Mouse (Mus musculus) heart, embryonic 13.5 days (tissue): ENCODE data around the gene Arhgef12. TPM values are rescaled to one million over a fixed set of nuclear protein-coding genes. Genes with fewer than 3 reads are reported as not detected.
A peak's percentile ranks its signal among the peaks of the same experiment; 100 is the strongest.

ENCODE experiments used
- ATAC-seq: fragments of 200-750 bp; cut with Nextera tagmentation; 2 replicates; pipeline ENCODE4 v1.8.0; 2017; ENCODE audit warnings: moderate TSS enrichment; ENCODE audit not compliant: insufficient number of reproducible peaks, low FRiP score, low TSS enrichment; ENCODE audit errors: extremely low read depth
- H3K27ac ChIP-seq: fragments of 300-500 bp; sonication (generic); replicated peaks from 2 replicates; pipeline ENCODE4 v1.5.1; 2015; ENCODE audit warnings: moderate library complexity, mild to moderate bottlenecking, inconsistent platforms
- H3K27me3 ChIP-seq: fragments of 300-500 bp; sonication (generic); replicated peaks from 2 replicates; pipeline ENCODE4 v1.6.1; 2015; ENCODE audit warnings: mild to moderate bottlenecking, inconsistent platforms
- H3K36me3 ChIP-seq: fragments of 300-500 bp; sonication (generic); 2 replicates; pipeline ENCODE4 v1.6.1; 2015; ENCODE audit warnings: mild to moderate bottlenecking, inconsistent platforms
- H3K4me1 ChIP-seq: fragments of 300-500 bp; sonication (generic); 2 replicates; pipeline ENCODE4 v1.6.1; 2015; ENCODE audit warnings: inconsistent platforms
- H3K4me2 ChIP-seq: fragments of 300-500 bp; sonication (generic); 2 replicates; pipeline ENCODE4 v1.6.1; 2015; ENCODE audit warnings: inconsistent platforms, mild to moderate bottlenecking, moderate library complexity
- H3K4me3 ChIP-seq: fragments of 300-500 bp; sonication (generic); 2 replicates; pipeline ENCODE4 v1.5.1; 2015; ENCODE audit warnings: moderate library complexity, mild to moderate bottlenecking, inconsistent platforms
- H3K9ac ChIP-seq: fragments of 300-500 bp; sonication (generic); 2 replicates; pipeline ENCODE4 v1.6.1; 2015; ENCODE audit warnings: inconsistent platforms, mild to moderate bottlenecking, moderate library complexity
- H3K9me3 ChIP-seq: fragments of 300-500 bp; sonication (generic); 2 replicates; pipeline ENCODE4 v1.6.1; 2016; ENCODE audit warnings: inconsistent platforms
- WGBS: fragments of 180-500 bp; shearing (Covaris S2); methylation state at CpG from one replicate; pipeline ENCODE4 v1.1.7; 2015; ENCODE audit warnings: mixed read lengths; 5-methylcytosine and 5-hydroxymethylcytosine counted together
- polyA plus RNA-seq: library from polyadenylated mRNA; unstranded; fragments of >200 nt; fragmentation: Nextera tagmentation; extraction: Ambion mirVana; gene quantifications from 2 replicates; pipeline ENCODE4 v1.2.1, GENCODE M21; 2015

Arhgef12 gene
- polyA plus RNA-seq, 1 experiment from 2014 or later = 9.7 TPM

DNA sequence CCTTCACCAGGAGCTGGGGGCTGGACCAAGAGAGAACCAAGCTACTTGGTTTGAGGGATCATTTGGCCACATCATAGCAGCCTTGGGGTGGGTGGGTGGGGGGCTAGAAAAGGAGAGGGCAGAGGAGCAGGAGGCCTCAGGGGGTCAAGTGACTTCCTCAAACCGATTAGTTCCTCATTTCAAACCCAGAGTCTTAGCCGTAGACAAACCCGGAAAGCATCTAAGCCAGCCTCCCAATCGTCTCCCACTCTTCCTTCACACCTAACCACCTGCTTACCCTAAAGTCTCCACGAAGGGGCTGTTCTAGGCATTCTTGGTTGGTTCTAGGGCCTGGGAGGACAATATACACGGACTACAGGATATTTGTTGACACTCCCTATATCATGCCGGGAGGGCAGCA, 161.9 kb downstream of the Arhgef12 start:
- Histone ChIP-seq H3K27ac (no peak overlapping the region), H3K4me1 (peaks cover 15% of the 10 kb centered on the region), H3K36me3 (no peaks in the 10 kb centered on the region), H3K27me3 (peaks cover 82% of the 10 kb centered on the region), H3K4me2 (no peak overlapping the region), H3K4me3 (no peak overlapping the region), H3K9ac (no peak overlapping the region), H3K9me3 (no peaks in the 10 kb centered on the region)
- WGBS = 67% methylated on average over 7 of the region's 7 CpGs
- no peak for ATAC-seq

DNA sequence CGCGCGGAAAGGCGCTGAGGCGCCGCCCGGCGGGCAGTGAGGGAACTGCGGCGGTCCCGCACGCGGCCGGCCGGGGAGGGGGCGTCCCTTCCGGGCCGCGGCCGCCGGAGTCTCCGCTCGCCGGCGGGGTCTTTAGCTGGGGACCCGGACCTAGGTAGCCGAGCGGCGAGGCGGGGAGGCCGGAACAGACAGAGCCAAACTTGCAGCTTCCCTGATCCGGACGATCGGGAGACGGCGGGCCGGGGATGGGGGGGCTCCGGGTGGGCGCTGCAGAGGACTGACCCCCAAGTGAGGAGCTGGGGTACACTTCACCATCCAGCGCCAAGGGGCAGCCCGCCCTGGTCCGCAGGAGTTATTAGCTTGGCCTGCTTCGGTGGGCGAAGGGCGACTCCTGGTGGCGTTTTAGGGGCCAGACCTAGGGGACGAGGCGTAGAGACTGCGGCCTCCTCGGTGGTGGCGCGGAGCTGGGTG, 162.5 kb downstream of the Arhgef12 start:
- peak overlapping the region; percentile 86 for H3K9ac ChIP-seq
- no peak overlapping the region for H3K27ac ChIP-seq
- peak; percentile 67; the same call in 1 of the 2 replicates for ATAC-seq

DNA sequence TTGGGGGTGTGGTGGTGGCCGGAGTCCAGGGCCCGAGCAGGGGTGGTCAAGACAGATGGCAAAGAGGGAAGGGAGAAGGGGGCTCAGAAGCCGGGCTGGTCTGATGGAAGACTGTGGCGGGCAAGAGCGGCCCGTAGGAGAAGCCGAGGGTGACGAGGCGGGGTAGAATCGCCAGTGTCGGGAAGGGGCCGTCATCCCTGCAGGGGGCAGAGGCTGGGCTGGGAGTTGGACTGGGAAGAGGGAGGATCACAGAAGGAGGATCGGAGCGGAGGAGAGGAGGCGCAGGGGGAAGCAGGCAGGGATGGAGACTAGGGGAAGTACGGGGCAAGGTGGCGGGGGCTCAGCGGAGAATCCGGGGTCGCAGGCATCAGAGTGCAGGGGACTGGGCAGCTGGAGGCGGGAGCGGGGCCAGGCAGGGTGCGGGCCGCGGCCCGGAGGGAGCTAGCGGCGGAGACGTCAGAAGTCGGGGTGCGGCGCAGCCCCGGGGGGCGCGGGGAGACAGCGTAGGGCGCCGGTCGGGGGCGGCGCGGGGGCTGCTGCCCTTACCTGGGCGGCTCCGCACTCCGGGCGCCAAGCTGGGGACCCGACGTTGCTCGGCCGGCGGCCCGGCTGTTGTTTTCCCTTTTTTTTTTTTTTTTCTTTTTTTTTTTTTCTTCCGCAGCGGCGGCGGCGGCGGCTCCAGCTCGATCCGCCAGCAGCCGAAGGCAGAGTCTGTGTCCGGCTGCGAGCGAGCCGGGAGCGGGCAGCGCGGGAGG, 163.1 kb downstream of the Arhgef12 start, which contains the start of gene Grik4:
TSS of gene Grik4 (minus strand) at position 713 of the 755 bp plus-strand sequence.
- H3K4me3 ChIP-seq = peak within 1 kb of the TSS; percentile 75
- WGBS = 2% methylated on average over 45 of the region's 68 CpGs
- H3K27ac ChIP-seq = no peak within 1 kb of the TSS
- no peaks in the 10 kb centered on the region for H3K9me3 ChIP-seq
- ATAC-seq = no peak; the same call in 1 of the 2 replicates
- H3K36me3 ChIP-seq = no peaks in the 10 kb centered on the region
- peak within 1 kb of the TSS; percentile 100 for H3K4me2 ChIP-seq
- peaks cover 15% of the 10 kb centered on the region for H3K4me1 ChIP-seq
- H3K27me3 ChIP-seq = peaks cover 91% of the 10 kb centered on the region
- H3K9ac ChIP-seq = peak within 1 kb of the TSS; percentile 86

More for the DNA sequence above, 162.5 kb downstream of the Arhgef12 start:
- H3K4me2 ChIP-seq = peak overlapping the region; percentile 100
- H3K27me3 ChIP-seq = peaks cover 88% of the 10 kb centered on the region
- no peaks in the 10 kb centered on the region for H3K9me3 ChIP-seq
- WGBS = under 1% methylated on average over 50 of the region's 52 CpGs
- H3K4me1 ChIP-seq = peaks cover 15% of the 10 kb centered on the region
- no peaks in the 10 kb centered on the region for H3K36me3 ChIP-seq
- H3K4me3 ChIP-seq = peak overlapping the region; percentile 75

DNA sequence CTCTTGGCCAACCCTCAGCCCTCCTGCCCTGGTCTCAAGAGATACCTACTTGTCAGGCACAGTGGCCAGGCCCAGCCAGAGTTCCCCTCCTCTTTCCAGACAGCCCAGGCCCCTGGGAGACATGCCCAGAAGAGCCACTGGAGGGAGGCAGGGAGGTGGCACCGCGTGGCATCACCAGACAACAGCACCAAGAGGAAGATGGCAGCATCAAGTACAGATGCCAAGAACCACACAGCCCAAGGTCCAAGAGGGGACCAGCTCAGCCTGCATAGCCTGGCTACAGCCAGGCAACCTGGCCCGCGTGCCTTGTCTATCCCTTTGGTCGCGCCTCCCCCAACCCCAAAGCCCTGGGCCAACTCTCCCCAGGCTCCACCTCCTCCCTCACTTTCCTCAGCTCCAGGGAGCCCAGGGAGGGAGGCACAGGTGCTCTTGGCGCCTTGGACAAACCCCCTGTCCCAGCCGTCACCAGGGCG, 163.9 kb downstream of the Arhgef12 start:
- Histone ChIP-seq H3K4me2 (peak overlapping the region; percentile 100), H3K9me3 (no peaks in the 10 kb centered on the region), H3K9ac (no peak overlapping the region), H3K36me3 (no peaks in the 10 kb centered on the region), H3K4me3 (peak overlapping the region; percentile 75), H3K27me3 (peaks cover 86% of the 10 kb centered on the region), H3K4me1 (peaks cover 15% of the 10 kb centered on the region), H3K27ac (no peak overlapping the region)
- WGBS = 6% methylated on average over 9 of the region's 9 CpGs
- no peak for ATAC-seq

DNA sequence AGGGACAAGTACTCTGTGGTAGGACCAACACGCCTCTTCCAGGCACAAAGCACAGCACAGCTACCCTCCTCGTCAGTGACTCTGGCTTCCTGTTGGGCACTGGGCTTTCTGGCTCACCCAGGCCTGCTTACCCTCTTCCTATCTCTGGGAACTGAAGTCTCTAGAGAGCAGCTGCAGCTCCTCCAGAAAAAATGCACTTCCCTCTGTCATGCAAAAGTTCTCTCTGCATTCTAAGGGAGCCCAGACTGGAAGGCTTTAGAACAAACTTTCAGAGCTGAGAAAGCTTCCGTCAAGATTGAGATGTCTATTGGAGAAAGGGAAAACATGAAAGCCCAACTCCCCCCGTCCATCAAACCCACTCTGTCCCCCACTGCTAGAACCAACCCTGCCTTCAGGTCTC, 164.9 kb downstream of the Arhgef12 start:
- peaks cover 15% of the 10 kb centered on the region for H3K4me1 ChIP-seq
- 60% methylated on average over 4 of the region's 4 CpGs for WGBS
- H3K36me3 ChIP-seq = no peaks in the 10 kb centered on the region
- H3K27me3 ChIP-seq = peaks cover 88% of the 10 kb centered on the region
- no peak overlapping the region for H3K9ac ChIP-seq
- no peak overlapping the region for H3K27ac ChIP-seq
- no peak for ATAC-seq
- H3K4me3 ChIP-seq = no peak overlapping the region
- no peaks in the 10 kb centered on the region for H3K9me3 ChIP-seq
- H3K4me2 ChIP-seq = no peak overlapping the region

DNA sequence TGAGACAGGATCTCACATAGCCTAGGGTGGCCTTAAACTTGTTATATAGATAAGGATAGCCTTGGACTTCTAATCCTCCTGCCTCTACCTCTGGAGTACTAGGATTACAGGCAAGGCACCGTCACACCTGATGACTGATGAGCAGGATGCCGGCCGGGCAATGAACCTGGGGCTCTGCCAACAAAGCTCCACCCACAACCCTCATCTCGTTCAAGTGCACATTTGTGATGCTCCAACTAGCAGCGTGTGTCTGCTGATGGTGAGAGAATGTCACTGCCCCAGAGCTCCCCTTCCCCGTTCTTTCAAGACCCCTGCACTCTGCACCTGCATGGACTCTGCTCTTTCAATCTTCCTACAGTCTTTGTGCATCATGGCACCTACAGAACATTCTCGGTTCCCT, 174.9 kb downstream of the Arhgef12 start:
- Histone ChIP-seq H3K4me3 (no peak overlapping the region), H3K27me3 (peaks cover 70% of the 10 kb centered on the region), H3K36me3 (no peaks in the 10 kb centered on the region), H3K9ac (no peak overlapping the region), H3K4me2 (no peak overlapping the region), H3K9me3 (no peaks in the 10 kb centered on the region), H3K4me1 (peaks cover 10% of the 10 kb centered on the region), H3K27ac (no peak overlapping the region)
- 52% methylated on average over 7 of the region's 7 CpGs for WGBS
- no peak for ATAC-seq

DNA sequence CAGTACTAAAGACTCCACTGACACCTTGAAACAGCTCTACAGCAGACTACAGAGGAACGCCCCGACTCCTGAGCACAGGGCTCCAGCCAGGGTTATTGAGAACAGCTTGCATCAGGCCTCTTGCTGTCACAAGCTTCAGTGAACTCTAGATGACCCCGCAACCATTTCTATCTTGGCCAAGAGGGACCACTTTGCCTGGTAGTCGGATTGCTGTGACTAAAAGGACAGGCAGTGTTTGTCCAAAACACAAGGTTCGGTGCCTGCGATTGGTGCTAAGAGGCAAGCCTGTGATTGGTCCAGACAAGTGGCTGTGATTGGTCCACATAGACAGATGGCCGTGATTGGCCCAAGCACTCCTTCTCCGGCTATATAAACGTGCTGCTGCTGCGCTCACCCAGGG, 179.5 kb downstream of the Arhgef12 start:
- 0 out of 2 replicates have a peak overlapping the region, but pooled peaks have one; percentile 2 for H3K4me2 ChIP-seq
- H3K9ac ChIP-seq = no peak overlapping the region
- no peaks in the 10 kb centered on the region for H3K9me3 ChIP-seq
- no peak overlapping the region for H3K4me3 ChIP-seq
- 55% methylated on average over 10 of the region's 10 CpGs for WGBS
- H3K36me3 ChIP-seq = no peaks in the 10 kb centered on the region
- no peak for ATAC-seq
- no peak overlapping the region for H3K27ac ChIP-seq
- H3K27me3 ChIP-seq = peaks cover 28% of the 10 kb centered on the region
- H3K4me1 ChIP-seq = peaks cover 13% of the 10 kb centered on the region

DNA sequence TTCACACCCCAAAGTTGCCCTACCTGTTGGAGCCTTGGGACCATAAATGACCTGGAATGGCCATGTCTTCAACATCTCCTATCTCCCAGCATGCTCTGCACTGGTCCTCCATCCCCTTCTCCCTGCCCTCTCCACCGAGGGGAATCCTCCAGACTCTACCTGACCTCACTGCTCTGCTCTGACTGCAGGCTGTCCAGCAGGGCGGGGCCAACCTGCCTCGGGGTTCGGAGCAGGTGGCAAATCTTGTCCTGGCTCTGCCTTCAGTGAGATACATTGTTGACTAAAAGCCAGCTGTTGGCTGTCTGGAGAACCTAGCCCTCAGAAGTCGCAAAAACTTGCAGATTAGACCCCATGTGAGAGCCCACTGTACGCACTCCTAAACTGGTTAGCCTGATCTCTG, 180.5 kb downstream of the Arhgef12 start:
- peaks cover 13% of the 10 kb centered on the region for H3K4me1 ChIP-seq
- H3K27me3 ChIP-seq = peaks cover 19% of the 10 kb centered on the region
- no peak overlapping the region for H3K4me3 ChIP-seq
- H3K9me3 ChIP-seq = no peaks in the 10 kb centered on the region
- no peaks in the 10 kb centered on the region for H3K36me3 ChIP-seq
- no peak overlapping the region for H3K4me2 ChIP-seq
- H3K9ac ChIP-seq = no peak overlapping the region
- ATAC-seq = no peak
- WGBS = 74% methylated on average over 6 of the region's 6 CpGs
- H3K27ac ChIP-seq = no peak overlapping the region

DNA sequence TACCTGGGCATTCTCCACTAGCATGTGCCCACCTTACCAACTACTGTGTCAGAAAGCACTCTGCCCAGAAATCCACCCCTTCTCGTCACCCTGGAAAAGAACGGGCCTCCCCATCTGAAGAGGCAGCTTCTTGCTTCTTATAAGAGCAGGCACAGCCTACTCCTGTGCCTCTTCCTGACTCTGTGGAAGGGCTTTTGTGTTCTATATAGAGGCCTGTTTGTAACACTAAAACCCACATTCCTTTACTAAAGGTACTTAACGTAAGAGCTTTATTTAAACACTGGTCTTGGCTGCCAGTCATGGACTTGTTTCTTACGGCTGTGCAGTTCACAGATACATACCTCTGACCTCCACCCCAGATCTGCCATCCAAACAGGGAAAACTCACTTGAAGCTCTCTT, 185.2 kb downstream of the Arhgef12 start:
- Histone ChIP-seq H3K9ac (no peak overlapping the region), H3K4me2 (no peak overlapping the region), H3K27me3 (peaks cover 12% of the 10 kb centered on the region; the same call in 1 of the 2 replicates), H3K9me3 (no peaks in the 10 kb centered on the region), H3K36me3 (no peaks in the 10 kb centered on the region), H3K27ac (no peak overlapping the region), H3K4me1 (no peaks in the 10 kb centered on the region), H3K4me3 (no peak overlapping the region)
- 66% methylated on average over 4 of the region's 4 CpGs for WGBS
- ATAC-seq = no peak

DNA sequence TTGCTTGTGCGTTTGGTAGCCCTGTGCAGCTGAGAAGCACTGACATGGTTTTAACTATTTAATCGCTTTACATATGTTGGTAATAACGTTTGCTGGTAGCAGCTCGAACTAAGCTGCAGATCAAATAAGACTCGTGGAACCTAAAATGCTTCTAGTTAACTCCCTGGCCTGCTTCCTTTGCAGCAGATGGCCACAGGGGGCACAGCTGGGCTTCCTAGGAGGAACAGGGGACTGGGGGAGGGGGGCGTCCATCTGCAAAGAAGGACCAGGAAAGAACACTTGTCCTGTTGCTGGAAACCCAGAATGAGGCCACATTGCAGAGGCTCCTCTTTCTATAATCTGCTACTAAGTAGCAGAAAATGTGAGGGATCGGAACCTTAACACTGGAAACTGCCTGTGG, 186.8 kb downstream of the Arhgef12 start:
- Histone ChIP-seq H3K4me2 (no peak overlapping the region), H3K4me1 (no peaks in the 10 kb centered on the region), H3K36me3 (no peaks in the 10 kb centered on the region), H3K4me3 (no peak overlapping the region), H3K9me3 (no peaks in the 10 kb centered on the region), H3K27me3 (peaks cover 20% of the 10 kb centered on the region), H3K9ac (no peak overlapping the region), H3K27ac (no peak overlapping the region)
- 47% methylated on average over 7 of the region's 7 CpGs for WGBS
- ATAC-seq = no peak

DNA sequence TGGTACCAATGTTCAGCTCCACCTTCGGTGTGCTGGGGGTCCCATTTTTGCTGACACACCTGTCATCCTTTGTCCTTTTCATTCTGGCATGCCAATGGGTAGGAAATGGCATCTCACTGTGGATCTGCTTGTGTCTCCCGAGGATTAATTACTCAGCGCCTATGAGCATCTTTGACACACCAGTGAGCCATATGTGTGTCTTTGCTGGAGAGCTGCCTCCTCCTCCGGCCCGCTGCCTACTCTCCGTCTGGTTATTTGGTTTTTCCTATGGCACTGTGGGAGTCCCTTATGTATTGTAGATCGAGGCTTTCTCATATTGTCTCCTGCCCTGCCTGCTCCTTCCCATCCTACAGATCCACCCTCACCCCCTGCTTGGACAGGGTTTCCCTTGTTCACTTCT, 189.1 kb downstream of the Arhgef12 start:
- Histone ChIP-seq H3K27ac (no peak overlapping the region), H3K9me3 (no peaks in the 10 kb centered on the region), H3K4me3 (no peak overlapping the region), H3K36me3 (no peaks in the 10 kb centered on the region), H3K27me3 (peaks cover 37% of the 10 kb centered on the region), H3K9ac (no peak overlapping the region), H3K4me1 (no peaks in the 10 kb centered on the region), H3K4me2 (no peak overlapping the region)
- no peak for ATAC-seq
- 77% methylated on average over 7 of the region's 7 CpGs for WGBS
